Mouse (Mus musculus) CD4-positive, CD25-positive, alpha-beta regulatory T cell, adult 4 months (primary cell): ENCODE measurements around the gene Gm5134. TPM values are rescaled to one million over a fixed set of nuclear protein-coding genes. Genes with fewer than 3 reads are reported as not detected.

Experiments used
- ATAC-seq: one replicate; pipeline ENCODE4 v1.8.0; 2017
- polyA plus RNA-seq, 2 experiments: library from polyadenylated mRNA; unstranded; fragments of 100-300 nt; shearing (Covaris generic); gene quantifications; one replicate each; pipeline ENCODE4 v1.2.1; 2017

Gene Gm5134
- polyA plus RNA-seq, result 1 to 10 TPM in 1 of 2 experiments, under 1 TPM in 1; 0.55 to 1.1 TPM

GRCm38 (mm10) chr10:75954381-75954811 lies at the start of gene Gm5134:
Gm5134 (plus strand) TSS chr10:75954514.
- peak; percentile 42 for ATAC-seq

GRCm38 (mm10) chr10:75906882-75907281 lies 47.4 kb upstream of the Gm5134 start:
- ATAC-seq, result no peak

DNA sequence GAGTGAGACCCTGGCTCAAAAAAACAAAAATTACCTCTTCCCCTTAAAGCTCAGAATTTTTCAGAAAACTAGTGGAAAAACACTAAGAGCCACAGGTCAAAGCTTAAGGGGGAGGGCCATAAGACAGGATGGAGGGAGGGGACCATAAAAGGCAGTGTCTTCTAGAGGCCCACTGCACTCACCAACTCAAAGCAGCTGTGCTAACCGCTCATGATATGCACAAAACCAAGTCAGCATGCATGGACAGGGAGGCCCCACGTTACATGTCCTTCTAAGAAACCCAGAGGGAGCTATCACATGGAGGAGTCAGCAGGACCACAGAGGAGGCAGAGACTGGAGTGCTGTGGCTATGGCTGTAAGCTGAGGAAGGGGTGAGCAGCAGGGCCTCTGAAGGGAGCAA lies 43.6 kb upstream of the Gm5134 start:
- ATAC-seq, result no peak

DNA sequence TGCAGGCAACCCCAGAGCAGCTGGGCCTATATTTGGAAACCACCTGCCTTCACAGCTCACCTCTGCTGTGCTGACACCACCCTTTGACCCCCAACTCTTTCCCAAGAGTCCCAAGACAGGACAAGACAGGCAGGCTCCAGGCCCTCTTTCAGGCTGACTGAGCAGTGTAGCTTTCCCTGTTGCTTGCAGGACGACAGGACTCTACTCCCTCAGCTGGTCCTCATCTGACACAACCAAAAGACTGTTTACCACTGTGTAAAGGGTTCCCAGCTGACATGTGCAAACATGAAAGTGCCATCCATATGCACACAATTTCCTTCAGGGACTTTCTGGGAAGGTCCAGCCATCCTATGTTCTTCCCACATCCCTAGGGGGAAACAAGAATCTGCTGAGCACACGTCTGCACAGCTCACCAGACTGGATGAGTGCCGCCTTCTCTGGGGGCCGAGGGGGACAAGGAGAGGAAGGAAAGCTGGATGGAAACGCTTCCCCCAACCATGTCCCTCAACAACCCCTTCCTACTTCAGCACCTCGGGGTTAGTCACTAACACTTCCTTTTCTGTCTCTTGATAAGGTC lies 41.2 kb upstream of the Gm5134 start:
- ATAC-seq, result no peak

DNA sequence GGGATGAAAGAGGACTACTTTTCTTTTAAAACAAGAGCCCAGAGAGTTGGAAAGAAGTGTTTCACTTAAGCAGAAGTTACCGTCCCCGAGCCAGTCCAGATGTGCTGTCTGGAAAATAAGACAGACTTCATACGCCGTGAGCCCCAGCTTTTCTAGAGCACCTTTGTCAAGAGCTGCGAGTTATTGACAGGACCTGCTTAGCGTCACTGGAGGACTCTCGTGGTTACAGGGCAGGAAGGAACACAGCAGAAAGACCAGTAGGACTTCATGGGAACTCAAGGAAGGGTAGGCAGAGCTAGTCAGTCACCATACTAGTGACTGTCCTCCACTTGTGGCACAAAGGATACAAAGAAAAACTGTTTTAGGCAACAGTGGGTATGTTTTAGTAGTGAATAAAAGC lies 38.8 kb upstream of the Gm5134 start:
- no peak for ATAC-seq

GRCm38 (mm10) chr10:75916840-75917239 lies 37.5 kb upstream of the Gm5134 start:
- no peak for ATAC-seq

- ATAC-seq, result no peak
Measured at GRCm38 (mm10) chr10:75919026-75919425, 35.3 kb upstream of the Gm5134 start.

- peak; percentile 89 for ATAC-seq
Measured at GRCm38 (mm10) chr10:75921026-75921725, 33.1 kb upstream of the Gm5134 start, which contains the start of gene Smarcb1. Smarcb1 (minus strand) TSS chr10:75921617.

GRCm38 (mm10) chr10:75921726-75922560 lies 32.4 kb upstream of the Gm5134 start:
- peak; percentile 19 for ATAC-seq

DNA sequence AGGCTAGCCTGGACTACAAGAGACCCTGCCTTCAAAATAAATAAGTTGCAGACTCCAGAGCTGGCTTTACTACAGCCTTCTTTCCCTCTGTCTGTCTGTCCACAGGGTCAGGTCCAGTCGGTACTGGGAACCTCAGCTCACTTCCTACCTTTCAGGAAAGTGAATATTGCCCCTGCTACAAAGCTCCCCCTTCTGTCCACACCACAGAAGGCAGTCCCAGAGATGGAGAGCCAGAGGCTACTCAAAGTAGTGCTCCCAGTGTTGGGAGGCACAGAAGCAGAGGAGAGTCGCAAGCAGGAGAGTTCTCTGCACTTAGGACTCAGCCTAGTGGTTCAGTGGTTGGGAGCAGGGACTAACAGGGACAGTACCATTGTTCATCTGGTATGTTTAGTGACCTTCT lies 30.0 kb upstream of the Gm5134 start:
- ATAC-seq, result no peak

- no peak for ATAC-seq
Measured at GRCm38 (mm10) chr10:75926396-75926795, 27.9 kb upstream of the Gm5134 start.

- ATAC-seq, result no peak
Measured at GRCm38 (mm10) chr10:75930304-75930703, 24.0 kb upstream of the Gm5134 start.

GRCm38 (mm10) chr10:75931311-75931710 lies 23.0 kb upstream of the Gm5134 start:
- ATAC-seq, result no peak

DNA sequence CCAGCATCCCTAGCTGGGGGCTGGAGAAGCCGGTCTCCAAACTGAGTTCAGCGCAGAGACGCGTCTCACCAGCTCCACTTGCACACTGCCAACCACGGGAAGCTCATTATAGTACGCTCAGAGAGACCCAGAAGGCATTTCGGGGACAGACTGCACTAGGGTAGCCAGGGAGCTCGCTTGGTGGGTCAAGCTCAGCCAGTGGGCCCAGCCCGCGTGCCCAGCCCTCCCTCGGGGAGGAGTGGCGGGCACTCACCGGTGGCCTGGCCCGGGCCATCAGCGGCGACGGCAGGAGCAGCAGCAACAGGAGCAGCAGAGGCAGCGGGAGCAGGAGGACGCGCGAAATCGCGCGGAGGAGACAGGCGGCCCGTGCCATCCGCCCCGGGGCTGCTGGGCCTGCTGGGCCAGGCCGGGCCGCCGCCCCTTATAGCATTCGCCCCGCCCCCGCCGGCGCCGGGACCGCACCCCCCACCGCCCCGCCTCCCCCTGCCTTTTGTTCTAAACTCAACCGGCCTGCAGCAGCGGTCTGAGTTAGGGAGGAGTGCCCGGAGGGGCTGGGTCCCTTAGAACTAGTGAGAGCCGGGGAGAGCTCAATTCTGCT lies 22.1 kb upstream of the Gm5134 start:
- peak; percentile 51 for ATAC-seq

- no peak for ATAC-seq
Measured at GRCm38 (mm10) chr10:75932891-75933290, 21.4 kb upstream of the Gm5134 start, which contains the start of gene Chchd10. Chchd10 (plus strand) TSS chr10:75933130.

- no peak for ATAC-seq
Measured at GRCm38 (mm10) chr10:75934991-75935390, 19.3 kb upstream of the Gm5134 start.

GRCm38 (mm10) chr10:75935680-75936541 lies 18.4 kb upstream of the Gm5134 start, which contains the start of gene Mmp11:
Mmp11 (minus strand) TSS chr10:75936496.
- peak; percentile 74 for ATAC-seq

- ATAC-seq, result no peak
Measured at GRCm38 (mm10) chr10:75936909-75937667, 17.2 kb upstream of the Gm5134 start.

- peak; percentile 66 for ATAC-seq
Measured at GRCm38 (mm10) chr10:75937851-75938643, 16.3 kb upstream of the Gm5134 start.
